Mouse (Mus musculus) adrenal gland (tissue): ENCODE data around the gene Ceacam5.

Experiments used
- intact Hi-C: fragments of 180-260 bp; cut with DNase I; formaldehyde crosslinking; loops from one replicate; pipeline ENCODE4 v1.15.1; 2025
- long read RNA-seq, 2 experiments: library from polyadenylated mRNA; unstranded; transcript quantifications; one replicate each; pipeline ENCODE4 v2.0.0; 2020; ENCODE audit warnings: borderline replicate concordance in 1 of 2; ENCODE audit not compliant: insufficient replicate concordance in 1 of 2

Gene Ceacam5
- long read RNA-seq, experiment 1: 0 reads
- long read RNA-seq, experiment 2: 0 reads

DNA sequence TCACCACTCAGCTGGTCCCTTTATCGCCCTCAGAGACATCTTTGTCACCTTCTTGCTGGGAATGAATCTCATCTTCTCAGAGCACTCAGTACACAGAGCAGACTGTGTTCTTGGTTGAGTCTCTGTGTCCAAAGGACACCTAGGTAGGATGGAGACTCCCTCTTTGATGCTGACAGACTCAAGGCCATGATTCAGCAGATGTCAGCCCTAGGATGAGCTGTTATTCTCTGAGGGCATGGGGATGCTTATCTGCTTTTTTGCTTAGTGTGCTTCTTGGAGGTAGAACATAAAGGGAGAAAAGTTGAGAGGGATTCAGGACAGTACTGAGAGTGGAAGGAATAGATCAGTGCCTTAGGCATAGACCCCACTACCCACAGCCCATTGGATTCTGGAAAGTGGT lies at the start of gene Ceacam5:
Gene Ceacam5, plus strand, starts transcription at position 301 of the 400 bp plus-strand sequence.
- intact Hi-C loops: no loop called here
